Mouse (Mus musculus) limb, embryonic 15.5 days (tissue): ENCODE data around the gene Sgcg. TPM values are rescaled to one million over a fixed set of nuclear protein-coding genes. Genes with fewer than 3 reads are reported as not detected.

Source experiments
- ATAC-seq: fragments of 200-750 bp; cut with Nextera tagmentation; 2 replicates; pipeline ENCODE4 v1.8.0; 2017; ENCODE audit warnings: low read depth, moderate TSS enrichment; ENCODE audit not compliant: insufficient number of reproducible peaks, low FRiP score, low TSS enrichment
- H3K27ac ChIP-seq: fragments of 300-500 bp; sonication (generic); 2 replicates; pipeline ENCODE4 v1.5.1; 2015; ENCODE audit warnings: moderate library complexity, mild to moderate bottlenecking, inconsistent platforms
- H3K27me3 ChIP-seq: fragments of 300-500 bp; sonication (generic); 2 replicates; pipeline ENCODE4 v1.6.1; 2015; ENCODE audit warnings: inconsistent platforms
- H3K36me3 ChIP-seq: fragments of 300-500 bp; sonication (generic); 2 replicates; pipeline ENCODE4 v1.6.1; 2015; ENCODE audit warnings: inconsistent platforms
- H3K4me1 ChIP-seq: fragments of 300-500 bp; sonication (generic); 2 replicates; pipeline ENCODE4 v1.6.1; 2015; ENCODE audit warnings: inconsistent platforms
- H3K4me2 ChIP-seq: fragments of 300-500 bp; sonication (generic); 2 replicates; pipeline ENCODE4 v1.6.1; 2015; ENCODE audit warnings: mild to moderate bottlenecking, inconsistent platforms
- H3K4me3 ChIP-seq: fragments of 300-500 bp; sonication (generic); 2 replicates; pipeline ENCODE4 v1.5.1; 2015; ENCODE audit warnings: mild to moderate bottlenecking, inconsistent platforms
- H3K9ac ChIP-seq: fragments of 300-500 bp; sonication (generic); 2 replicates; pipeline ENCODE4 v1.6.1; 2015; ENCODE audit warnings: inconsistent platforms
- H3K9me3 ChIP-seq: fragments of 300-500 bp; sonication (generic); 2 replicates; pipeline ENCODE4 v1.6.1; 2016; ENCODE audit warnings: inconsistent platforms
- WGBS: fragments of 180-500 bp; shearing (Covaris S2); methylation state at CpG from one replicate; pipeline ENCODE4 v1.1.7; 2015; 5-methylcytosine and 5-hydroxymethylcytosine counted together
- polyA plus RNA-seq: library from polyadenylated mRNA; unstranded; fragments of >200 nt; fragmentation: Nextera tagmentation; extraction: Ambion mirVana; gene quantifications from 2 replicates; pipeline ENCODE4 v1.2.1, GENCODE M21; 2015

Gene Sgcg
- polyA plus RNA-seq, 1 experiment from 2014 or later: 9.3 TPM

DNA sequence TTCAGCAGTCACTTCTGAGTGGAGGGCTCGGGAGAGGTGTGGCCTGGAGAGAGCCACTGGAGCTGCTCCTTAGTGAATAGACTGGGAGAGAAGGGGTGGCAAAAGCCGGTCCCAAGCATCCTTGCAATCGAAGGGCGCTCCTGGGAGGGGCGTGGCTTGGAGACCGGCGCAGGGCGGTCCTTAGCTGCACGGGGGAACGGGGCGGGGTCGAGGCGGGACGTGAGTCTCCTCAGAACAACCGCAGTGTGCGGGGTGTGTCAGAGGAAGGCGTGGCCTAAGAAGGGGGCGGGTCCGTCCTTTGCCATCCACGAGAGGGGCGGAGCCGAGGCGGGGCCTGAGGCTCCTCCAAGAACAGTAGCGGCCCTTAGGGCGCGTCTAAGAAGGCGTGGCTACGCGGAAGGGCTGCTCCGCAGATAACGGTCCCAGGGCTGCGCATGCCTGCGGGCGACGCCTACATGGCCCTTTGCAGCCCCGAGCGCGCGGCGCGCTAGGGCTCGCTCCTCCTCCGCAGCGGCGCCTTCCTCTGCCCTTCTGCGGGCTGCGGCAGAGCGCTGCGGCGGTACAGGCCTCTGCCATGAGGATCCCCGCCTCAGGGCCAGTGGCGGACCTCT, 85.6 kb downstream of the Sgcg start:
- 0 out of 2 replicates have a peak, but pooled peaks cover 4% of the 10 kb centered on the region for H3K27me3 ChIP-seq
- H3K27ac ChIP-seq: peak overlapping the region; percentile 87
- no peaks in the 10 kb centered on the region for H3K36me3 ChIP-seq
- under 1% methylated on average over 48 of the region's 52 CpGs for WGBS
- ATAC-seq: peak; percentile 97
- no peaks in the 10 kb centered on the region for H3K9me3 ChIP-seq
- peak overlapping the region; percentile 55 for H3K9ac ChIP-seq
- H3K4me1 ChIP-seq: peaks cover 10% of the 10 kb centered on the region; the same call in 1 of the 2 replicates
- peak overlapping the region; percentile 80 for H3K4me3 ChIP-seq
- H3K4me2 ChIP-seq: peak overlapping the region; percentile 89

DNA sequence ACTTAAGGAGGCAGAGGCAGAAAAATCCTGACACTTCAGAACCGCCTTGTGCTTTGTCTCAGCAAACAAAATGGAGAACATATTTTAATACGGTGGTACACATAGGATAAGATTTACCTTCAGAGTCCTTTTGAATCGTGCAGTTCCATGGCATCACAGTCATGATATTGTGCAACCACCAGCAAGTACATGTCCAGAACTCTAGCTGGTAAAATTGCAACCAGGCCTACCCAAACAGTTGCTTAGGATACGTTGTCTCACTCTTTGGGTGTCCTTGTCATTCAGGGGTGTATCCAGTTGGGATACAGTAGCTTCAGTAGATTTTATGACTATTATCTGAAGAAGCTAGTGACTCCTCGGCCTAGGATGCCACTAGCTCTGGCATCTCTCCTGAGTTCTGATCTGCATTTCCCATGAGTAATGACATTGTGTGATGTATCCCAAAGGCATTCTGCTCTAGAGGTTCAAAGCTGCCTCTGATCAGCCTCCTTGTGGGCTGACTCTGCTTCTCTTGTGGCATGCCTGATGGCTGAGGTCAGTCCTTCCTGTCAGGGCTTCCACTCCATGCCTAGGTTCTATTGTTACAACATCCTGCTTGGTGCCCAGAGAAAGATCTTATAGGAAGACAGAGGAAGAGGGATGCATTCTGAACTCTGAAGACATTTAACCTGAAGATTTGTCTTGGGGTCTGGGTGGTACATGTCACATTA, 86.9 kb downstream of the Sgcg start:
- Histone ChIP-seq H3K4me1 (peaks cover 10% of the 10 kb centered on the region; the same call in 1 of the 2 replicates), H3K9ac (no peak overlapping the region), H3K4me3 (no peak overlapping the region), H3K36me3 (no peaks in the 10 kb centered on the region), H3K27me3 (0 out of 2 replicates have a peak, but pooled peaks cover 4% of the 10 kb centered on the region), H3K4me2 (no peak overlapping the region), H3K9me3 (no peaks in the 10 kb centered on the region), H3K27ac (no peak overlapping the region)
- WGBS: 84% methylated on average over 5 of the region's 5 CpGs
- no peak for ATAC-seq

Other genes starting within 250 kb of the Sgcg start
- 63.3 and 67.0 TPM in 2 replicates for gene Tnfrsf19, start 212.0 kb downstream of the Sgcg start, polyA plus RNA-seq
- gene Sacs, start 120.0 kb downstream of the Sgcg start, polyA plus RNA-seq: 2.4 and 2.5 TPM in 2 replicates
- gene Arl11, start 51.3 kb upstream of the Sgcg start, polyA plus RNA-seq: 0.87 and 1.7 TPM in 2 replicates
- gene Ebpl, start 101.9 kb upstream of the Sgcg start, polyA plus RNA-seq: 10.4 and 13.4 TPM in 2 replicates
- gene Kpna3, start 181.4 kb upstream of the Sgcg start, polyA plus RNA-seq: 45.1 and 45.4 TPM in 2 replicates